Mouse (Mus musculus): Measurements from ENCODE around the gene Ankrd33. TPM values are rescaled to one million over a fixed set of nuclear protein-coding genes. Genes with fewer than 3 reads are reported as not detected.

Ankrd33 gene
- total RNA-seq, 2 experiments from 2014 or later = not detected

GRCm38 (mm10) chr15:101146100-101146965 lies 30.8 kb downstream of the Ankrd33 start:
- no peak overlapping the region for H3K4me3 ChIP-seq
- no peak for DNase-seq (ENCODE audit: low spot score in 2 of 2)
- TF ChIP-seq CTCF (conservative IDR thresholded peaks at IDR 0.05) = no peak
- H3K27ac ChIP-seq = peak overlapping the region; percentile 49; the same call in 1 of the 2 replicates

GRCm38 (mm10) chr15:101147115-101147909 lies 31.8 kb downstream of the Ankrd33 start:
- no peak for TF ChIP-seq CTCF (conservative IDR thresholded peaks at IDR 0.05)
- Histone ChIP-seq H3K27ac (no peak overlapping the region), H3K4me3 (no peak overlapping the region)
- no peak for DNase-seq (ENCODE audit: low spot score in 2 of 2)

- H3K27ac ChIP-seq = no peak overlapping the region
- no peak for TF ChIP-seq CTCF (conservative IDR thresholded peaks at IDR 0.05)
- no peak overlapping the region for H3K4me3 ChIP-seq
- DNase-seq (ENCODE audit: low spot score in 2 of 2) = no peak
Measured at GRCm38 (mm10) chr15:101147910-101148273, 32.3 kb downstream of the Ankrd33 start.

- Histone ChIP-seq H3K4me3 (no peak overlapping the region), H3K27ac (no peak overlapping the region)
- TF ChIP-seq CTCF (conservative IDR thresholded peaks at IDR 0.05) = no peak
- DNase-seq (ENCODE audit: low spot score in 2 of 2) = no peak
Measured at GRCm38 (mm10) chr15:101148604-101149003, 33.0 kb downstream of the Ankrd33 start.

GRCm38 (mm10) chr15:101151409-101152261 lies 36.1 kb downstream of the Ankrd33 start:
- H3K4me3 ChIP-seq = no peak overlapping the region
- H3K27ac ChIP-seq = no peak overlapping the region
- DNase-seq (ENCODE audit: low spot score in 2 of 2) = no peak
- TF ChIP-seq CTCF (conservative IDR thresholded peaks at IDR 0.05) = no peak

- Histone ChIP-seq H3K27ac (no peak overlapping the region), H3K4me3 (no peak overlapping the region)
- no peak for DNase-seq (ENCODE audit: low spot score in 2 of 2)
- no peak for TF ChIP-seq CTCF (conservative IDR thresholded peaks at IDR 0.05)
Measured at GRCm38 (mm10) chr15:101154700-101155616, 39.4 kb downstream of the Ankrd33 start.

- TF ChIP-seq CTCF (conservative IDR thresholded peaks at IDR 0.05) = no peak
- peak overlapping the region; percentile 87; the same call in 1 of the 2 replicates for H3K27ac ChIP-seq
- DNase-seq (ENCODE audit: low spot score in 2 of 2) = no peak
- no peak overlapping the region for H3K4me3 ChIP-seq
Measured at GRCm38 (mm10) chr15:101160128-101160527, 44.6 kb downstream of the Ankrd33 start.

- Histone ChIP-seq H3K4me3 (no peak overlapping the region), H3K27ac (peak overlapping the region; percentile 87)
- DNase-seq (ENCODE audit: low spot score in 2 of 2) = peak; percentile 50 to 71
- TF ChIP-seq CTCF (conservative IDR thresholded peaks at IDR 0.05) = no peak
Measured at GRCm38 (mm10) chr15:101160591-101160990, 45.0 kb downstream of the Ankrd33 start.

GRCm38 (mm10) chr15:101161534-101161933 lies 46.0 kb downstream of the Ankrd33 start:
- DNase-seq (ENCODE audit: low spot score in 2 of 2) = no peak
- H3K4me3 ChIP-seq = no peak overlapping the region
- peak overlapping the region; percentile 87 for H3K27ac ChIP-seq
- TF ChIP-seq CTCF (conservative IDR thresholded peaks at IDR 0.05) = no peak

GRCm38 (mm10) chr15:101163056-101163458 lies 47.5 kb downstream of the Ankrd33 start:
- no peak overlapping the region for H3K27ac ChIP-seq
- no peak for DNase-seq (ENCODE audit: low spot score in 2 of 2)
- TF ChIP-seq CTCF (conservative IDR thresholded peaks at IDR 0.05) = no peak
- no peak overlapping the region for H3K4me3 ChIP-seq

- TF ChIP-seq CTCF (conservative IDR thresholded peaks at IDR 0.05) = no peak
- Histone ChIP-seq H3K27ac (no peak overlapping the region), H3K4me3 (no peak overlapping the region)
- no peak for DNase-seq (ENCODE audit: low spot score in 2 of 2)
Measured at GRCm38 (mm10) chr15:101163854-101164253, 48.3 kb downstream of the Ankrd33 start.

- Histone ChIP-seq H3K27ac (no peak overlapping the region), H3K4me3 (no peak overlapping the region)
- no peak for DNase-seq (ENCODE audit: low spot score in 2 of 2)
- no peak for TF ChIP-seq CTCF (conservative IDR thresholded peaks at IDR 0.05)
Measured at GRCm38 (mm10) chr15:101164291-101164690, 48.7 kb downstream of the Ankrd33 start.

Data from layer of hippocampus, adult 2 months (tissue).